Mouse (Mus musculus) layer of hippocampus, postnatal 14 days (tissue): Measurements from ENCODE around the gene Grid1. TPM values are rescaled to one million over a fixed set of nuclear protein-coding genes. Genes with fewer than 3 reads are reported as not detected.

Experiments used
- DNase-seq, 2 experiments: peaks; one replicate each; pipeline ENCODE4 v3.0.0; 2021 to 2022; ENCODE audit warnings: low spot score in 2 of 2, mixed read lengths in 1 of 2
- total RNA-seq, 2 experiments: library from RNA; stranded (reverse); gene quantifications; 2 replicates each; pipeline ENCODE4 v1.2.3; 2021

The Grid1 gene
- total RNA-seq, 2 experiments from 2014 or later = 52.9 to 53.1 TPM

- no peak for DNase-seq
Measured at GRCm38 (mm10) chr14:35356480-35357085, 536.7 kb downstream of the Grid1 start.

GRCm38 (mm10) chr14:35358136-35358821 is 538.4 kb downstream of the Grid1 start:
- peak in 1 of 2 experiments; percentile 26 for DNase-seq

GRCm38 (mm10) chr14:35365177-35365944 is 545.5 kb downstream of the Grid1 start:
- DNase-seq = no peak

- no peak for DNase-seq
Measured at GRCm38 (mm10) chr14:35374374-35374773, 554.5 kb downstream of the Grid1 start.

- no peak for DNase-seq
Measured at GRCm38 (mm10) chr14:35393591-35393990, 573.7 kb downstream of the Grid1 start.

- DNase-seq = no peak
Measured at GRCm38 (mm10) chr14:35404249-35404908, 584.5 kb downstream of the Grid1 start.

GRCm38 (mm10) chr14:35430259-35430658 is 610.4 kb downstream of the Grid1 start:
- DNase-seq = peak in 1 of 2 experiments; percentile 41

- no peak for DNase-seq
Measured at GRCm38 (mm10) chr14:35453702-35454101, 633.8 kb downstream of the Grid1 start.

- DNase-seq = no peak
Measured at GRCm38 (mm10) chr14:35468254-35468653, 648.3 kb downstream of the Grid1 start.

- no peak for DNase-seq
Measured at GRCm38 (mm10) chr14:35486017-35486416, 666.1 kb downstream of the Grid1 start.

GRCm38 (mm10) chr14:35502324-35502723 is 682.4 kb downstream of the Grid1 start:
- no peak for DNase-seq

- DNase-seq = peak in 1 of 2 experiments; percentile 34
Measured at GRCm38 (mm10) chr14:35519402-35519801, 699.5 kb downstream of the Grid1 start.

- no peak for DNase-seq
Measured at GRCm38 (mm10) chr14:35538835-35539234, 718.9 kb downstream of the Grid1 start.

GRCm38 (mm10) chr14:35541254-35541991 is 721.5 kb downstream of the Grid1 start:
- DNase-seq = no peak

- no peak for DNase-seq
Measured at GRCm38 (mm10) chr14:35541992-35542380, 722.1 kb downstream of the Grid1 start.

GRCm38 (mm10) chr14:35554288-35554687 is 734.4 kb downstream of the Grid1 start:
- peak in 1 of 2 experiments; percentile 55 for DNase-seq

- no peak for DNase-seq
Measured at GRCm38 (mm10) chr14:35561244-35561893, 741.5 kb downstream of the Grid1 start.

GRCm38 (mm10) chr14:35572991-35573502 is 753.1 kb downstream of the Grid1 start:
- DNase-seq = no peak

GRCm38 (mm10) chr14:35574489-35574888 is 754.6 kb downstream of the Grid1 start:
- no peak for DNase-seq

GRCm38 (mm10) chr14:35575285-35575684 is 755.4 kb downstream of the Grid1 start:
- no peak for DNase-seq
